Mouse (Mus musculus) embryo, embryonic 10 days (tissue): ENCODE measurements around the gene Ppp4c.

Source experiments
- DNase-seq: peaks from one replicate; pipeline ENCODE4 v3.0.0-alpha.2; 2015; ENCODE audit warnings: low spot score

Gene Ppp4c

DNA sequence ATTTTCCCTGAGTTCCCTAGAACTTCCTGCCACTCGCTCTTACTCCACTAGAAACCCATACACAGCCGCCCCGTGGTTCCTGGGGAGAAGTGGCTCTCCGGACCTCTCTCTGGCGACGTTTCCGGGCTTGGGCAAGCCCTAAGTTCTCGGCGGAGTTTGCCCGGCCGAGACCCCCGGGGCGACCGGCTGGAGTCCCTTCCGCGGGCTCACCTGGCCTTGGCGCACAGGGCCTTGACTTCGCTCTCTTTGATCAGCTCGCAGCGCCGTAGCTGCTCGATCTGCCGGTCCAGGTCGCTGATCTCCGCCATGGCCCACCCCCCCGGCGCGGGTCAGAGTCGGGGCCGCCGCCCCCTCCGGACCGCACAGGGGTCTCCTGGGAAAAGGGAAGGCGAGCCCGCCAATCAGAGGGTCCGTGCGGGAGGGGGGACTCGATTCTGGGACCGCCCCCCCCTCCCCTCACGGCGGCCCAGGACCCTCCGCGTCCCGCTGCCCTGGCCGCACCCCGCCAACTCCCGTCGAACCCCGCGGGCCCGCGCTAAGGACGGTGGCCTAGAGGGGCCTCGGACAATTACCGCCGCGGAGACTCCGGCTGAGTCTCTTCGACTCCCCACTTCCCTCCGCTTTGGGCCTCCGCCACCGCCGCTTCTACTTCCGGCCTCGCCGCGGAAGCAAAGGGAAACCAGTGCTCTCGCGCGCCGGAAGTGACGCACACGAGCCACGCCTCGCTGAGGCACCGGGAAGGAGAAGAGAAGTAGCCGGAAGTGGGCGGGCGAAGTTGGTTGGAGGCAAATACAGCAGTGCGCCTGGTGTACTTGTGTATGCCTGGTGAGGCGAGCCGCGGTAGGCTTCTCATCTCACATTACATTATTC lies at the start of gene Ppp4c:
Gene Ppp4c, minus strand, starts transcription at position 646 of the 870 bp plus-strand sequence.
- peak; percentile 100 for DNase-seq

DNA sequence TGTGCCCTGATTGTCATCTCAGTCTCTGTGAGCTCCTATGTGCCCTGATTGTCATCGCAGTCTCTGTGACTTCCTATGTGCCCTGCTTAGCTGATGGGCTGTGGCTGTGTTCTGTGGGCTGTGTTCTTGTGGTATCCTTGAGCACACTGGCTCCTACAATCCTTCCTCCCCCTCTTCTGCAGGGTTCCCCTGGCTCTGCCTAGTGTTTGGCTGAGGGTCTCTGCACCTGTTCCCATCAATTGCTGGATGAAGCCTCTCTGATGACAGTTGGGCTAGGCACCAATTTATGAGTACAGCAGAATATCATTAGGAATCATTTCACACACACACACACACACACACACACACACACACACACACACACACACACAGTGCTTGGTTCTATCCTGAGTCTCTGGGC lies 41.0 kb upstream of the Ppp4c start:
- no peak for DNase-seq

DNA sequence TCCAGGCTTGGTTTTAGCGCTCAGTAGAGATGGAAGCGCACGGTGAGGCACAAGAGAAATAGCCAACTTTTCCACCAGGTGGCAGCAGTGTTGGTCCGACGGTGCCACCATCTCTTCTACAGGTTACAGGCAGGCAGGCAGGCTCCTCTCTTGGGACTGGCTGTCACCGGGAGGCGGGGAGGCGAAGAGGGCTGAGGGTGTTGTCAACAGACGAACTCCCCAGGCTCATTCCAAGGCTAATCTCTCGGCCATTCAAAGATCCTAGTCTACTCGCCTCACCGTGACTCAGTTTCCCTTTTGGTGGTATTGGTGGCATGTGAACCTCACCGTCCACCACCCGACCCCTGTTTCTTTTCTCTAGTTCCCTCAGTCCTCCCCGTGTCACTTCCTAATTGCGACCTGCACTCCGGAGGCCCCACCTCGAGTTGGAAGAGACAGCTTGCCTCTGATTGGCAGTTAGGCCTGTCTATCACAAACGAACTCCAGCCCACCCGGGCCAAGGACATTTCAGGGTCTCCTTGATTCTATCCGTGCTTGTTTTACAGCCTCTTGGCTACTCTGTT lies 39.8 kb upstream of the Ppp4c start:
- peak; percentile 92 for DNase-seq

DNA sequence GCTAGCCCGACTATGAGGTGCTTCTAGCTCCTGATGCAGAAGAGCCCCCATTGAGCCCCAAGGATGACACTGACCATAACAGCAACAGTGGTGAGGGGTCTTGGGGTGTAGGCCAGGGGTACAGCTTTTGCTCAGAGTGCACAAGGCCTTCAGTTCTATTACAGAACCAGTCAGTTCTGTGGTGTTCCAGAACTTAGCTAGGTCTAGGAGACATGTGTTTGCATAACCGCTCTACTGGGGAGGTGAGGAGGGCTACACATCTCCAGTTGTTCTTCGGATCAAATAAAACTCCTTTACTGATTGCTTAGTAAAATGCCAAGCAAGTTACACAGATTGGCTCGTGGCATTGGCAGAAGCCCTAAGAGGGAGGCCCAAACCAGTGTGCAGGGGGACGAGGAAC lies 39.2 kb upstream of the Ppp4c start, which contains the start of gene 4930451I11Rik:
Gene 4930451I11Rik, minus strand, starts transcription at position 101 of the 400 bp plus-strand sequence.
- no peak for DNase-seq

DNA sequence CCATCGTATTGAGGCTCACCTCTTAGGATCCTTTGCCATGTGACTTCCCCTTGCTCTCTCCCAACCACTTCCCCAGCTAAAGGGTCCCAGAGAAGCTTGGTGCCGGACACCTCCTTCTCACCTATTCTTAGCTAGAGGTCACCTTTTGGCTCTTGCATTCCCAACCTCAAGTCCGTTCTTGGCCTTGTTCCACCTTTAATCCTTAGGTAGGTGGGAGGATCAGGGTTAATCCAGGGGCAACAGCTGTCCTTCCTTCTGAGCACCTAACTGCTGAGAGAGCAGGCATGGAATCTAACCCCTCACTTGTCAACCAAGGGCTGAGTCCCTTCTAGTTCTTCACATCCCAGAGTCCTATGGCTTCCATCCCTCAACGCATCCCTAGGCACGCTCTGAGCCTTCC lies 33.7 kb upstream of the Ppp4c start:
- DNase-seq: no peak

DNA sequence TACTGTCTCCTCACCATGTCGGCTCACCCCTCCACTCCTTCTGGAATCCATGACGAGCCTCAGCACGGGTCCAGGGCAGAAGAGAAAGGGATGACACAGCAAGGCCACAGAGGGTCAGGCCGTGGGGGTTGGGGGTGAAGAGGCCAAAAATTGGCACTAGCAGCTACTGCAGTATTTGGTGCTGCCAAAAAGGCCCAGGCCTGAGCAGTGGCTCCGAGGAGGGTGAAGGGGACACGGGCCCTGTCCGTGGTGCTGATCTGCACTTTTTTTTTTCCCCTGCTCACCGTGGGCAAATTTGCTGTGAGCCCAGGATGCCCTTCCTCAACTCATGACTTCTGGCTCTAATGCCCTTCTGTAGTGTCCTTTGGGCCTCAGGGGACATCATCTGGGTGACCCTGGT lies 33.1 kb upstream of the Ppp4c start:
- peak; percentile 43 for DNase-seq

DNA sequence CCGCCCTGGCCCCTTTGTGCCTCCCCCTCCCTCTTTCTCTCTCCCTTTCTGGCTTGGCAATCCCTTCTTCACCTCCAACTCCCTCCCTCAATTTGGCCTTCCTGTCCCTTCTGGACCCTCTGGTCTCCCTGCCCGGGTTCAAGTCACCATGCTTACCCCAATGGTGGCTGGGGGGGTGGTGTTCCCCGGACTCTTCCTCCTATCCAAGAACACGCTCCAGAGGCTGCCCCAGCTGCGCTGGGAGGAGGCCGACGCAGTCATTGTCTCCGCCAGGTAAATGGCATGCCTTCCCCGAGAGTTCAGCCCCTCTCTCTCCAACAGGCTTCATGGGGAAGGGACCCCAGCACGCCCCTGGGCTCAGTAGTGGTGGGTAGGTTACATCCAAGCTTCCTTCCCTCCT lies 31.6 kb upstream of the Ppp4c start:
- DNase-seq: no peak

DNA sequence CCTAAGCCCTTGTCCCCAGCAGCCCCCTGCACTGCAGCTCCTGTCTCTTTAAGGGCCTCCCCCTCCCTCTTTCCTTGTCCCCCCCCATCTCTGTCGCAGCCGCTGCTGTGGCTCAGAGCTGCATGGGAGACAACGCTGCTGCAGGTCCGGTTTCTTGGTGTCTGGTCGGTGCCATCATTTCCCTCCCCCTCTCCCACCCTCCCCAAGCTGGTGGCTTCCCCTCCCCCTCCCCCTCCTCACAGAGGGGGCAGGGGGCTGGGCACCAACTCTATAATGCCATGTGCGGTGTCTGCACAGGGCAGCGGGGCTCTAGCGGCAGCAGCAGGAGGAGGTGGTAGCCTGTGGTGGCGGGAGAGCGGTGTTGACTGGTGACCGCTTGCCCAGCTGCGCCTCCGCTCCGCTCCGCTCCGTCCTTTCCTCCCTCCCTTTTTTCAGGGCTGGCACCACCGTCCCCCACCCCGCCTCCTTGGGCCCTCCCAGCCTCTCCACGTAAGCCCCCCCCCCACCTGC lies 31.0 kb upstream of the Ppp4c start:
- DNase-seq: peak; percentile 33

DNA sequence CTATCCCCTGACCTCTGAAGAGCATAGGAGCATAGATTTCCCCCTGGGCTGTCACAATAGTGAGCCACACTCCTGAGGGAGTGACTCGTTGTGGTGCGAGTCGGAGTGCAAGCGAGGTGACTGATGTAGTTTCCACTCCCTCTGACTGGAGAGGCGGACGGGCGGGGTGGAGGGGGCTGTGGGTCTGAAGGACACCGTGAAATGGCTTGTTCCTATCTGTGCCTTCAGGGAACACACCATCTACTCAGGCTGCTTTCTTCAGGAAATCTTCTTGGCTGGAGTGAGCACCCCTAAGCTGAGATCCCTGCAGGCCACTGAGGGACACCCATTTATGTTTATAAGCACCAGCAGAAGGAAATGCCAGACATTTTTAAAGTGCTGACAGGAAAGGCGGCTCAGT lies 30.4 kb upstream of the Ppp4c start:
- no peak for DNase-seq

DNA sequence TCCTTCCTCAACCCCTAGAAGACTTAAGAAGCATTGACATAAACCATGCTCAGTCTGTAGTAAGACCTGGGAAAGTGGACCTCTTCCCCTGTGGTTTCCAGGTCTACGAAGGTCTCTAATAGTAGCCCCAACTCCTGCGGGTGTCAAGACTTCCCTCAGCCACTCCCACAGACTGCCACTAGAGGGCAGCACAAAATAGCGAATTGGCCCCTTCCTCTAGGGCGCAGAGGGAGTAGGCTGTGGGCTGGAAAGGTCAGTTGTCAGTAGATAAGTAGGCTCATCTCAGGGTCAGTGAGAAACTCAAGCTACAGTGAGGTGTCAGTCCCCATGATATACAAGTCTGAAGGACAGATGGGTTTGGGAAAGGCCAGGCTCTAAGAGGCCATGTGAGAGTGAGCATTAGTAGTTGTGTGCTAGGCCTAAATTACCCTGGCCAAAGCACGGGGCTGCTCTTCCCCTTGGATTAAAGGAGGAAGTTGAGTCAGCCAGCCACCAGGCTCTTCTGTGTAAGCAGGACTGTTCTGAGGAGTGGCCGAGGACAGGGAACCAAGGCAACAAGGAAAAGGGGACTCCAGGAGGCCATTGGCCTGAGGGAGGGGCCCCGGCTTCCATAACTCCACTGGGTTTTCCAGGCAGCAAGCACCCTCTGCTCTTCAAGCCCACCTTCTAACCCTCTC lies 29.7 kb upstream of the Ppp4c start:
- DNase-seq: peak; percentile 93

DNA sequence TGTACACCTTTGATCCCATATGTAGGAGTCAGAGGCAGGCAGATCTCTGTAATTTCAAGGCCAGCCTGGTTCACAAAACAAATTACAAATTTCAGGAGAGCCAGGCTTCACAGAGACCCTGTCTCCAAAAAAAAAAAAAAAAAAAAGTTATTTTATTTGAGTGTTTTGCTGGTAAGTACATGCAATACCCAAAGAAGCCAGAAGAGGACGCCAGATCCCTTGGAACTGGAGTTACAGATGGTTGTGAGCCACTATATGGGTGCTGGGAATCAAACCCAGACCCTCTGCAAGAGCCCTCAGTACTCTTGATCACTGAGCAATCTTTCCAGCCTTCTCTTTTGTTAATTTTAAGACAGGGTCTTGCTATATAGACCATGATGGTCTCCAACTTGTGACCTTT lies 26.5 kb upstream of the Ppp4c start:
- DNase-seq: no peak

DNA sequence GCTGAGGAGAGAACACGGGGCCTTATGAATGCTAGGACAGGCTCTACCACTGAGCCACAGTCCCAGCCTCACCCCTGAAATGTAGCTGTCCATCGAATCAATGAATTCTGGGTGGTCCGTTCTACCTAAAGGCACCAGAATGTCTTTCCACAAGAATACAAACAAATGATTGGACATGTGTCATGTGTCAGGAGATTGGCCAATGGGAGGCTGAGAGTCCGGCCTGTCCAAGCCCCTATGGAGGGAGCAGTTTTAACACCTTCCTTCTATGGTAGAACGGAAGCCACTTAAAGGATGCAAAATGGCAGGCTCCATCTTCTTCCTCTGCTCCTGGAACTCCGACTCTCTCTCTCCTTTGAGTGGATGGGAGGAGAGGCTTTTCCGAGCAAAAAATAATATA lies 25.3 kb upstream of the Ppp4c start:
- DNase-seq: no peak

DNA sequence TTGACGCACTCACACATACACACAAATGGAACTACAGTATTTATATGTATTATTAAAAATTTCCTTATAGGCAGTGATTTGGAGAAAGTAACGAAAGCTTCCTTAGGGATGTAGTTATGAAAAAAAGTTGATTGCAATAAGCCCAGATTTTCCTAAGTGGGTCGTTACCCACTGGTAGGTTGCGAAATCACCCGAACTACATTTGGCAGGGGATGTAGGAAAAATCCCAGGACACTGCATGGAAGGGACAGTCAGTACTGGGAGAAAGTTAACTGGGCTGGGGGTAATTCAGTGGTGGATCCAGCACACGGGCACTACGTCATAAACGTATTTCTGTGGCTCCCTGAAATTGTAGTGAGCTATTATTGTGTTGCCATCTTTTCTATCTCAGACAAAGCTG lies 24.2 kb upstream of the Ppp4c start:
- no peak for DNase-seq

DNA sequence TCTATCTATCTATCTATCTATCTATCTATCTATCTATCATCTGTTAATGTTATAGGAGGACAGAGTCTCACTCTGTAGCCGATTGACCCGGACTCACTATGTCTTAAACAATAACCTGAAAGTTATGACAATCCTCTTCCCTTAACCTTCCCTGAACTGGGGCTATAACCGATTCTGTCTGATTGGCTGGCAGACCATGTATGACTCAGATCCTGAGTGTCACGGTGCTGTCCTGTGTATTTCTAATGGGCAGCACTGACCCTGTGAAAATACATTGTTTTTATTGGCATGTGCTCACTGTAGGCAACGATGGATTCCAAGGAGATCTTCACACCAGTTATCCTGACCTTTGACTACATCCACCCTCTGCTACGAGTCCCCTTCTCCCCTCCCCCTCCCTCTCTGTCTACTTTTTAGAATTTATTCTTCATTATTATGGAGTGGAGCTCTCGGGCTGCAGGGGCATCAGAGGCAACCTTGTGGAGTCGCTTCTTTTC lies 23.5 kb upstream of the Ppp4c start:
- no peak for DNase-seq

DNA sequence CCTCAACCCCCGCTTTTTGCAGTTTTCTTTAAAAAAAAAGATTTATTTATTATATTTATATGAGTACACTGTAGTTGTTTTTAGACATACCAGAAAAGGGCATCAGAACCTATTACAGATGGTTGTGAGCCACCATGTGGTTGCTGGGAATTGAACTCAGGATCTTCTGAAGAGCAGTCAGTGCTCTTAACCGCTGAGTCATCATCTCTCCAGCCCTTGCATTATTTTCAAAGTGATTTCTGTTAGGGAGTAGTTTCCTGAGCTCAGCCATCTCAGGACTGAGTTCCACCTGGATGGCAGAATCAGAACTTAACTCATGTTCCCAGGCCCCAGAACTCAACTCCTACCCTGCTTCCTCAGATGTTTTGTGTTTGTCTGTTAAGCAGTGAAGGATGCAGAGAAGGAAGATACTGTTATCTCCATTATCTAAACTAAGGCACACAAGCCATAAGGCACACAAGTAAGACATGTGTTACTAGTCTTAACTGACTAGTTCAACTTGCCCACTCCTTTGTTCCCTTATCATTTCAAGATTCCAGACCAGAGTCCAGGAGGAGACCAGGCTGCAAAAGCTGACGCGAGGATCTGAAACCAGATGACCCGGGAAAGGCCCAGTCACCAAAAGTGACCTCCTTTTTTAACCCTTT lies 17.6 kb upstream of the Ppp4c start:
- DNase-seq: no peak

DNA sequence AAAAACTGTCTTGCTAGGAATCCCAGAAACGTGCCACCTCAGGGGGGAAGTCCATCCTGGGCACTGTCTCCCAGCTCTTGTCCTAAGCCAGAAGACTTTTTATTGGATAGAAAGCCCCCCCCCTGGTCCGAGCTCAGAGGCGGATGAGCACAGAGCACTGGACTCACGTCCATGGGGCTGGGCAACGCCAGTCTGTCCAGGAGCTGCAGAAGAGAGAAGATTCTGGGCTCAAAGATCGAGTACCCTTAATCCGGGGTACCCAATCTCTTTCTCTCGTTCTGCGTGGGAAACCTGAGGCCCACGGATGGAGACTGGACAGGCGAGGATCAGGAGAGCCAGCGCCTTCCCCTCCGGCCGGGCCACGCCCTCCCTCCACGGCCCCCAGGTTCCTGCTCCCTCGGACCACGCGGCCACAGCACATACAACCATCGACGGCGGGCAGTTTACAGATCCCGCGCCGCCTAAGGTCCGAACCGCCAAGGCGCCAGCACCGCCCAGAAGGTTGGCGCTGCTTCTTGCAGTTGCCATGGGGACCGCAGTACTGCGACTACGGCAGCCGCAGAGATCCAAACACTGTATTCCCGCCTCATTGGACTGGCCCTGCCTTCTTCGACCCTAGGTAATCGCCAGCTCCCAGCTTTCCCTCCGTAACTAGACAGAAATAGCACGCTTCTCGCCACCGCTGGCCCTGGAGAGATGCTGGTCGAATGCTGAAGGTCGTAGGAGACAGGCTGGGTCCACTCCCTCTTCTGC lies 16.6 kb upstream of the Ppp4c start:
- peak; percentile 97 for DNase-seq

DNA sequence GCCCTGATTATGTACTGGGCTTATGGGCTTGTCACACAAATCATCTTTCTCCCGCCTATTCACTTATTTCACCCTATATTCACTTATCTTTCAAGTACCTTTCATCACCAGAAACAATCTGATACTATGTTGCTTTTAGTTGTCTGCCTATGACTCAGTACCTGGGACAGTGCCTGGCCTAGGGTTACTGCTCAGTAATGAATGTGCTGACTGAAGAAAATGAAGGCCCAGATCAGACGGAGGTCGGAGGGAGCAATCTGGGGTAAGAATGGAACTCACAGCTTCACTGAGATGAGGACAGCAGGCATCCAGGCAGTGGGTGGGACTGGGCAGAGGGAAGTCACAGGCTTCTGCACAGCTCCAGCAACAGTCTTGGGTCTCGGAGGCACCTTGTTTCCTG lies 15.1 kb upstream of the Ppp4c start:
- DNase-seq: no peak

DNA sequence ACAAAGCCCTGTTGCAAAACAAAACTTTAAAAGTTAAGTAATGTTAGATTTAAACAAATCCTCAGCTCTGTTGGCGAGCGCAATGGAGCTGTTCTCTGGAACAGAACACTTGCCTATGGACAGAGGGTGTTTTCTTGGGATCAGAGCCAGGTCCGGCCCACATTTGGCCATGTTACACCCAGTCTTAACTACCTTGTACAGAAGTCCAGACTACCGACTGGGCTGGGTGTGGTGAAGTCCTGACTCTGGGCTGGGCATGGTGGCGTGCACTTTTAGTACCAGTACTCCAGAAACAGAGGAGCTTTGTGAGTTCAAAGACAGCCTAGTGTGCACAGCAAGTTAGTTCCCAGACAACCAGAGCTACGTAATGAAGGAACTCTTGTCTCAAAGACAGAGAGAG lies 14.7 kb upstream of the Ppp4c start:
- DNase-seq: no peak

DNA sequence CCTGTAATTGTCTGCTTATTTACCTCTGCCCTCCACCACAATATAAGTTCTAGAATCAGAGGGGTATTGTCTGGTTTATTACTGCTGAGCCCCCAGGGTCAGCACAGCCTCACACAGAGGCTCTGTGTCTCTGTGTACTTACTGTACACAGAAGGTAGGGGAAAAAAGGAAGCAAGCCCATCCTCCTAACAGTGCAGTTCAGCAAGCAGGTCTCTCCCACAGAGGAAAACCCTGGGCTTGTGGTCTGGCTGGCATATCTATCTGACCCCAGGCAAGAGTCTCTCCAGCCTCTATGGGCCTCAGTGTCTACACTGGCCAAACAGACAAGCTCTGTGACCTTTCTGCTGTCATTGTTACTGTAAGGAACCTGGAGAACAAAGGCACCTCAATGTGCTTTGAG lies 11.5 kb upstream of the Ppp4c start:
- DNase-seq: no peak

DNA sequence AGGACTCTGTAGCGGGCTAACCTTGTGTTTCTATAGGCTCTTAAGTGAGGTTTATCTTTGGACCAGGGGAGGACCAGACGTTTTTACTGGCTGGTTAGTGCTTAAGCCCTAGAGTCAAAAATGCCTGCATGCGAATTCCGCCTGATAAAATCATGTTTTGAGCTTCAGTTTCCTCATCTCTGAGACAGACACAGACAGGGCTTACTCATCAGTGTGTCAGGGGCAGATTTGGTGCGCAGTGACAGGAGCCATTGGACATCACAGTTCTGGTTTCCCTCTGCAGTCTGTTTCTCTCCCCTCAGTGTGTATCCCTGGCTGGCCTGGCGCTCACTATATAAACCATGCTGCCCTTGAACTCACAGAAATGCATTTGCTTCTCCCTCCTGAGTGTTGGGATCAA lies 10.9 kb upstream of the Ppp4c start:
- DNase-seq: no peak

DNA sequence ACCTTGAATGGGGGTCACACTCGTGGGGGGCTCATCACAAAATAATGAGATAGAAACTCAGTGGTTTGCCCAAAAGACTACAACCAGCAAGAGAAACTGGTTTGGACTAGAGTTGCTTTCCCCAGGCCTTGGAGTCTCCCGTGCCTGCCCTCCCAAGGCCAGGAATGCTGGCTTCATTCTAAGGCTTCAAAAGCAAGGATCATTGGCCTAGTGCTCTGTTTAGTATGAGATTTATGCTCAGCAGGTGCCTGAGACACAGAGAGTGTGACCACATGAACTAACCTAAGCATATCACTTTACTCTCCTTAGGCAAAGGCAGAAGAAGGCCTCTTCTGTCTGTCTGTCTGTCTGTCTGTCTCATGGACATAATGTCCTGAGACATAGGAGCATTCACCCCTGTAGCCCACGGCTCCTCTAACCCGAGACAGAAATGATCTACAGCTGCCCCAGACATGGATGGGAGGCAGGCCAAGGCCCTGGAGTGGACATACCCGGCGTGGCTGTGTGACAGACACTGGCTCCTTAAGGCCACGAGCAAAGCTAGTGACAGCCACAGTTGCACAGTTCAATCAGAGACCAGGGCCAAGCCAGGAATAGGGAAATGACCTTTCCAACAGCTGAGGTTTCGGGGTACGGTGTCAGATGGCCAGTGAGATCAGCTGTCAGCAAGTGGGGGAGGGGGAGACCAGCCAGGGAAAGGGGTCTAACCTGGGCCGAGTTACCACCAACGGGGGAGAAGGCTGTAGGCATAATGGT lies 10.0 kb upstream of the Ppp4c start:
- no peak for DNase-seq
